Mouse (Mus musculus): Measurements from ENCODE around the gene Zfp462.
"Not testable (repeated sequence)": the region's sequence is repeated elsewhere in the genome, so short reads cannot be mapped to it uniquely, and the experiment has no call there.

Zfp462 gene

DNA sequence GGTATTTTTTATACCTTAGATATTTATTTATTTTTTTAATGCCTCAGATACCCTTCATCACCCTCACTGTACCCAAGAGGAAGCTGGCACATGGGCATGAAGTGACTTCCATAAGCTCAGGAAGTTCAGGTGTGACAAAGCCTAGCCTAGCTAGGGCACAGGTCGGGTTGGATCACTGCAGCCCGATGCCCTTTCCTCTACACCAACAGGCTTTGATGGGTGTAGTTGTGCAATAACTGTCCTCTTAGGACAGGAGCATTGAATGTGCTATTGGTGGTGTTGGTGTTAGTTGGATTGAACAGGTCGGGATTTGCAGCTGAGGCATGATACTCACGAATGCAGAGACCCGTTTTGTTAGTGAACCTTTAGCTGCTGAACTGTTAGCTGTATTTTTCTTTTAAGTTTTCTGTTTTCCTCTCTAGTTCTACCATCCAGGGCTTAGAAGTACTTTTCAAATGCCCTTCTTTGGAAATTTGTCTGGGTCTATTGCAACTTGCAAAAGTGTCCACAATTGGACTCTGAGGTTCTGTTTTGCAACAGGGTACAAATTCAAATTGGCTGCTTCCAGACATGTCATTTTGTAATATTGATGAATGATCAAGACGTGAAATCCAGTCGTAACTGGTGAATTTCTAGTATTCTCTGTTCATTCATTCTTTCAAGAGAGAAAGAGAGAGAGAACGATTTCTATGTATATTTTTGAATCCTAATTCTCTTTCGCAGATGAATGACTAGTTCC, 9.0 kb downstream of the Zfp462 start:
- DNase-seq = no peak

DNA sequence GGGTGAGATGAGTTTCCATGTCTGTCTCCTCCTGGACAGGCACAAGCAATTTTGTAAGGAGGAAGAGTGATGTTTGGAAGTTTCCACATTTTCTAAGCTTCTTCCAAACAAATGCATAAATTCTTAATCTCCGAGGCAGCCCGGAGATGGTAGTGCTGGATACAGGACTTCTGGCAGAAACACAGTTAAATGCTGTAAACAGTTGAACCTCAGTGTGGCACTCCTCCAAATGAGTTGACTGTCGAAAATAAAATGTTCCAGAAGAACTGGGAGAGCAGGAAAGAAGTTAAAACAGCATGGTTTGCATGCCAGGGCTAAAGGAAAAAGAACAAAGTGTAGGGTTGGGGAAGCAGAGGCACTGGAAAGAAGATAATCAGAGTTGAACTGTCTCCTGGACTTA, 9.6 kb downstream of the Zfp462 start:
- DNase-seq = no peak

DNA sequence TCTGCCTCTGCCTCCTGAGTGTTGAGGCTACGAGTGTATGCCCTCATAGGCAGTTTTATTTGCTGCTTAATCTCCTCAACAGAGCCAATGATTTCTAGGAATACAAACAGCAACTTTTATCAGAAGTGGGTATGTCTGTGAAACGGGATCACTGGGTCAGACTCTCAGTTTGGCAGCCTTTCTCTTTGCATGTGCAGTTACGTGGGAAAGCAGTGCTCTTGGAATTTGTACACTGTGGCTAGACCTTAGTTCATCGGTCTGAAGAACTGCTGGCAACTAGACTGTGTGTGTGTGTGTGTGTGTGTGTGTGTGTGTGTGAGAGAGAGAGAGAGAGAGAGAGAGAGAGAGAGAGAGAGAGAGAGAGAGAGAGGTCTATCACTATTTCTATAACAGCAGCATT, 15.9 kb downstream of the Zfp462 start:
- no peak for DNase-seq

GRCm38 (mm10) chr4:54962141-54962540, 17.3 kb downstream of the Zfp462 start:
- DNase-seq = no peak

DNA sequence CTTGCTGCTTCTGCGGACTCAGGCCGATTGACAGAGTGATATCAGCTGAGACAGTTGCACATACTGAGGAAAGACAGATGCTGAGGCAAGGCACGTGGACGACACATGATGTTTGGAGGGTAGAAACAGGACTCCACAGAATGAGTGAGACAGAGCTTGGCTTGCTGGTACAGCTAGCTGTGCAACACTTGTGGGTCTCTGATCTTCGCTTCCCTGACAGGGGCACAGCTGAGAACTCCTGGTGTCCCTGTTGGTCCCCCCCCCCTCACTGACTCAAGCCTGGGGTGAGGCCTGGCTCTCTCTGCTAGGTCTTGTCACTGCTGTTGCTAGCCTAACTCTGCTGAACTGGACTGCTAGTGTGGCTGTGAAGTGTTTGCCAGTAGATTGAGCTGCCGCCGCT, 18.7 kb downstream of the Zfp462 start:
- no peak for DNase-seq

- no peak for DNase-seq
Measured at GRCm38 (mm10) chr4:54965169-54965695, 20.4 kb downstream of the Zfp462 start.

- no peak for DNase-seq
Measured at GRCm38 (mm10) chr4:54966161-54966806, 21.4 kb downstream of the Zfp462 start.

- no peak for DNase-seq
Measured at GRCm38 (mm10) chr4:54967166-54967565, 22.3 kb downstream of the Zfp462 start.

- DNase-seq = no peak
Measured at GRCm38 (mm10) chr4:54967721-54968120, 22.9 kb downstream of the Zfp462 start.

DNA sequence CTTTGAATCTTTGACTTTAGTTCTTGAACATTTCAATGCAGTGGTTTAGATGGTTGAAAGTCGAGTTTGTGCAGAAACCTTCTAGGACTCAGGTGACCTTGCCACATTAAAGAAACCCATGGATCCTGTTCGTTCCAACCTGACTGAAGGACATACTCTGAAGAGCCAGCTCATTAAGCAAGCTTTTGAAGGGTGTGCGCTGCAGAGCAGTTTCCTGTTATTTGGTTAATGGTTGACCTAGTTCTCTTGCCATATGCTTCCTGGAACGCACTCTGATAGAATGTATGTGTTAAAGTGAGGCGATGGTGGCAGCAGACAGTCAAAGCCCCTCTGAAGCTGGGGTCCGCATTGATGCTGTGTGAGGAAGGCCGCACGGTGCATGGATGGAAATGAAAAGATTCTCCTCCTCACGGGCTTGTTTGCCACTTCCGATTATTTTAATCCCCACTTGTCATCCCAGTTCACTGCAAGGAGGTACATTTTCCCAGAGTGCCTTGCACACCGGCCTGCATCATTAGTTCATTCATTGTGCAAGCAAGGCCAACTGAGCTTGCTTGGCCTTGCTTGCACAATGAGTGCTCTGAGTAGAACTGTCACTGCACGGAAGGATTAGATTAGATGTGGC, 24.9 kb downstream of the Zfp462 start:
- no peak for DNase-seq

GRCm38 (mm10) chr4:54971386-54971785, 26.5 kb downstream of the Zfp462 start:
- no peak for DNase-seq

- no peak for DNase-seq
Measured at GRCm38 (mm10) chr4:54972096-54972495, 27.2 kb downstream of the Zfp462 start.

- DNase-seq = no peak
Measured at GRCm38 (mm10) chr4:54972827-54973560, 28.1 kb downstream of the Zfp462 start.

DNA sequence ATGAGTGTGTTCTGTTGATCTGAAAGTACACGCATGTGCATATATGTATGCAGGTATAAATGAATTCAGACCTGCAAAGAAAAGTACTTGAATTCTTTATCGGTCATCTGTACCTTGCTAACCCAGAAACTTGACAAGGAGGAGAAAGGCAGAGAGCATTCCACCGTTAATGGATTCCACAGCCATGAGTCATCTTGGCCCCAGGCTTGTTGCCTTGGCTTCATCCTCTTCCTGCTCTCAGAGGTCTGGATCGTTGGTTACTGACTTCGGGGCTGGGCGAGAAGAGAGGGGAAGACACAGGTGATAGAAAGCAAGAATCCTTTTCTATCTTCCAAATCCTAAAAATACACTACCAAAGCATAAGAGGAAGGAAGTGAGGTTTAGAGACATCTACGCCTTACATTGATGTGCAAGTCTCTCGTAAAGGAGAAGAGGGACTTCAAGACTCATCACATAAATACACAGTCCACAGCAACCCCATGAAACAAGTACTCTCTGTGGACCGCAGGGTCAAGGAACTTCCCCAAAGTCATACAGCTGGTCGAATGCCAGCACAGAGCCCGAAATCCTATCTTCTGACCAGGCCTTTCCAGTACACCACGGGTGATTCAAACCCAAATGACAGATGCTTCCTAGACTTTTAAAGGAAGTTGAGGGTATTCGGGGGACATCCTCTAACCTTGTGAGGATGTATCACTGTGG, 35.1 kb downstream of the Zfp462 start:
- no peak for DNase-seq

DNA sequence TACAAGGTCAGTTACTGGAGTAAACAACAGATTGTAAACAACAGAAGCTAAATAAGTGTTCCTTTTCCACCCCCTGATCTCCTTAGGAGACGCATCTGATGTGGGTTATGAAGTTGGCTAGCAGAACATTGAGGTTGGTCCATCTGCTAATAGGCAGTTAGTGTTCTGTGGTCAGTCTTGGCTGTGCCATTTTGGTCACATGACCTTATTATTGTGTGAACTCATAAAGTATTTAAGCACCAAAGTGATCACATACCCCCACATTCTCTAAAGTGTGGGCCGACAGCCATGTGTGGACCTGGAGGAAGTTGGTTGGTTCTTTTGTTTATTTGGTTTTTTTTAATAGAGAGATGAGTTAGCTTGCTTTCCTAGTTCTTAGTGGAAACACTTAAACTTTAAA, 39.7 kb downstream of the Zfp462 start:
- no peak for DNase-seq

- no peak for DNase-seq
Measured at GRCm38 (mm10) chr4:54986671-54987070, 41.8 kb downstream of the Zfp462 start.

- no peak for DNase-seq
Measured at GRCm38 (mm10) chr4:54987256-54987655, 42.4 kb downstream of the Zfp462 start.

DNA sequence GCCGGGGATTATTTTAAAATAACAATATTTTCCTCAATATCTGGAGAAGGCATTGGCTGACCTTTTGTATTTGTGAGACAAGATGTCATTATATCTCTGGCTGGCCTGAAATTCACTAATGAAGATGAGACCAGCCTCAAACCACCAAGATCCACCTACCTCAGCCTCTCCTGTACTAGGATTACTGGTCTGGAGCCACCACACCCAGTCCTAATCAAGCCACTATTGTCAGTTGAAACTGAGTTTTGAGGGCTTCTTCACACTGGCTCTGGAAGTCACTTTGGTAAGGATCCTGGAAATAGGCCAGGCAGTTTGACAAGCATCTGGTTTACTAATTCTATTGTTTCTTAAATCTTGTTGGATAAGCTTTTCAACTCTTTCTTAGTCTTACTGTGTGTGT, 43.1 kb downstream of the Zfp462 start:
- no peak for DNase-seq

DNA sequence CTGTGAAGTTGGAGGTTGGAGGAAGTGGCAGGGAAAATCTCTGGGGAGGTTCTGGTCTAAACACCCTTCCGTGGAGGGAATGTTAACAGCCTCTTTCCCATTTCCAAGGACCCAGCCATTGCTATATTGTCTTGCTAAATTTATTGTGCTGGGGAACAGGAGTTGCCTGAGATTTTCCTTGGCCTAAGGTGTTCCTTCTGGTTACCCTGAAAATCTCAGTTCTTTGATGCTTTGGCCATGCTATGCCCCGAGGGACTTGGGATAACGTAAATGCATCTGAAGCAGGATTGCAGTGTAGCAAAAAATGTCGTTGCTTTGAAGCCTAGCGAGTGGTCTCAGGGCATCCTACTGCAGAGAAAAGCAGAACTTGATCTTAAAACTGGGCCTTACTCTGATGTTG, 47.1 kb downstream of the Zfp462 start:
- no peak for DNase-seq

- DNase-seq = not testable (repeated sequence)
Measured at GRCm38 (mm10) chr4:54993001-54993400, 48.2 kb downstream of the Zfp462 start.

DNA sequence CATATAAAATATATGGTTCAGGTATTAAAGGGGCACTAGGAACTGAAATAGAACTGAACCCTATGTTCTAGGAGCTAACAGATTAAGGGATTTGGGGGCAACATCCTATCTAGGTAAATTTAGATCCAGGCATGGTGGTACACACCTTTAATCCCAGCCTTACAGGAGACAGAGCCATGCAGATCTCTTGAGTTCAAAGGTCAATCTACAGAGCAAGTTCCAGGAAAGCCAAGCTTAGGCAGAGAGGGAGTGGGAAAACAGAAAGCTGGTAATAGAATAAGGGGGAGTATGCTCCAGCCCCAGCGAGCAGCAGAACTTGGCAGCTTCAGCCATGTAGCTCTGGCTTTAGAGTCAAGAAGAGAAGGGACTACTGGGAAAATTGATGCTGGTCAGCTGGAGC, 50.4 kb downstream of the Zfp462 start:
- no peak for DNase-seq

DNA sequence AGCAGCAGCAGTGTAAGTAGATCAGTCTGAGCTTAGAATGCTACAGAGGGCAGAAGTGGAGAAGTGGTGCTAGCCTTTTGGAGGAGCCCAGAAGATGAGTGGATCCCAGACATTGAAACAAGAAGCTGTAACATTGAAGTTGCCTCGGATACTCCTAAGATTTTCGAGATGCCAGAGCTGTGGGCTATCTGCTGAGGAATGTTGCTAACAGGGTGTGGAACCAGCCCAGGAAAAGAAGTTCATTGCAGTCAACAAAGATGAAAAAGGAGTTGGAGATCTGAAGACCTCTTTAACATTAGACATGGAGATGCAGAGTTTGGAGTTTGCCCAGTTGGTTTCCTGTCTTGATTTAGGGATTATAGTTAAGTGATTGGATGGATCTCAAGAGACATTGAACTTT, 51.2 kb downstream of the Zfp462 start:
- DNase-seq = no peak
